Mouse (Mus musculus) liver, adult 2 months (tissue): ENCODE results near the gene Axin1. TPM values are rescaled to one million over a fixed set of nuclear protein-coding genes. Genes with fewer than 3 reads are reported as not detected.

Experiments
- DNase-seq: peaks from one replicate; pipeline ENCODE4 v3.0.0-alpha.2; 2011; ENCODE audit warnings: low read depth, low spot score; ENCODE audit errors: extremely low read depth
- H3K27ac ChIP-seq: fragments of 200-500 bp; replicated peaks from 2 replicates; pipeline ENCODE4 v1.5.1; 2012; ENCODE audit warnings: low read depth, mild to moderate bottlenecking, control low read depth, inconsistent platforms, low read length; ENCODE audit not compliant: insufficient read depth
- H3K27me3 ChIP-seq: fragments of 200-500 bp; 2 replicates; pipeline ENCODE4 v1.6.1; 2012; ENCODE audit warnings: mild to moderate bottlenecking, moderate library complexity, low read length, inconsistent platforms; ENCODE audit not compliant: control insufficient read depth, insufficient read depth
- H3K36me3 ChIP-seq: fragments of 200-500 bp; 2 replicates; pipeline ENCODE4 v1.6.1; 2012; ENCODE audit warnings: low read length, inconsistent platforms; ENCODE audit not compliant: control insufficient read depth, insufficient read depth
- H3K4me1 ChIP-seq: fragments of 200-500 bp; 2 replicates; pipeline ENCODE4 v1.6.1; 2011; ENCODE audit warnings: low read length; ENCODE audit not compliant: control insufficient read depth, insufficient read depth
- H3K4me3 ChIP-seq: fragments of 200-500 bp; 2 replicates; pipeline ENCODE4 v1.5.1; 2011; ENCODE audit warnings: low read depth, mild to moderate bottlenecking, control low read depth, low read length, moderate library complexity; ENCODE audit not compliant: insufficient read depth
- H3K79me2 ChIP-seq: fragments of 200-500 bp; 2 replicates; pipeline ENCODE4 v1.6.1; 2012; ENCODE audit warnings: inconsistent platforms, mild to moderate bottlenecking, low read length, moderate library complexity; ENCODE audit not compliant: control insufficient read depth, insufficient read depth
- H3K9ac ChIP-seq: fragments of 200-500 bp; 2 replicates; pipeline ENCODE4 v1.6.1; 2012; ENCODE audit warnings: low read depth, mild to moderate bottlenecking, control low read depth, inconsistent platforms, low read length
- CTCF ChIP-seq: fragments of 200-500 bp; IDR thresholded peaks from 2 replicates; pipeline ENCODE4 v1.5.1; 2011; ENCODE audit warnings: low read depth, low read length, control low read depth
- POLR2A ChIP-seq: fragments of 200-500 bp; IDR thresholded peaks from 2 replicates; pipeline ENCODE4 v1.6.1; 2011; ENCODE audit warnings: low read length, control low read depth; ENCODE audit not compliant: insufficient read depth; ENCODE audit errors: extremely low read depth
- WGBS: fragments of 180-500 bp; shearing (Covaris S2); methylation state at CpG from one replicate; pipeline ENCODE4 v1.1.7; 2018; 5-methylcytosine and 5-hydroxymethylcytosine counted together
- polyA plus RNA-seq: library from polyadenylated mRNA; depleted of rRNA; stranded (reverse); fragments of >200 nt; gene quantifications from 2 replicates; pipeline ENCODE4 v1.2.3, GENCODE M21; 2012
- total RNA-seq: library from RNA; depleted of rRNA; stranded (reverse); fragments of >200 nt; gene quantifications from 2 replicates; pipeline ENCODE4 v1.2.3, GENCODE M21; 2014

Axin1 gene
- total and polyA plus RNA-seq, 2 experiments, result 8.4 to 8.9 TPM

DNA sequence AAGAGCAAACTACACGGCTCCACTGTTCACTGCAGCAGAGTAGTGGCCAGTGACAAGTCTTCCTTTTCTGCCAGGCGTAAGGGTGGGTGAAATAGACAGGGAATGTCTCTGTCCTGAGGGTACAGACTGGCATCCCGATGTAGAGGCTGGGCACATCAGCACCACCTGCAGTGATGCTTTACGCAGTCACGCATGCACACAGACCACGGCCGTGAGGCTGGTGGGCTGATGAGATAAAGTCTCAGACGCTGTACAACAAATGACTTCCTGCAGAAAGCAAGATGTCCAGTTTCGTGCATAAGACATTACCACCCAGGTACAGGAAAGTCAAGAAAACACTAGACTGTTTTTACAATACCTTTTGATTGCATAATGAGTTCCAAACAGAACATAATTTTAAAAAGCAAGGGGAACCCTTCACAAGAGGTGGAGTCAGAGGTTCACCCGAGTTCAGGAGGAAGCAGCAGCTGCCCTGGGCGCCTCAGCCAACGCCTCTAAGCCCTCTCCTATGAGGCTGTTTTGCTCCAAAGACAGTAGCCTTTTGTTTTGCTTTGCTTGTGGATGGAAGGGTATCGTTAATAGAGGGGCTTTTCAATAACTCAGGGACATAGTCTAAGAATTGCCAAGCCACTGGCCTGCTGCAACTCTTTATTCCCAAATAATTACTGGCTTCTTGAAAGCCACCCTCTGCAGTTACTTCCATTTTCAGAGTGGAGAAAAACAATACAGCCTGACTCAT, 96.8 kb downstream of the Axin1 start:
- Histone ChIP-seq H3K4me1 (no peaks in the 10 kb centered on the region), H3K79me2 (peaks cover 17% of the 10 kb centered on the region; the same call in 1 of the 2 replicates), H3K9ac (no peak overlapping the region), H3K4me3 (no peak overlapping the region), H3K27me3 (no peaks in the 10 kb centered on the region), H3K36me3 (no peaks in the 10 kb centered on the region), H3K27ac (peak overlapping the region; percentile 8; the same call in 1 of the 2 replicates)
- no peak for DNase-seq
- TF ChIP-seq CTCF, result no peak
- no peak for TF ChIP-seq POLR2A
- 77% methylated on average over 13 of the region's 13 CpGs for WGBS

DNA sequence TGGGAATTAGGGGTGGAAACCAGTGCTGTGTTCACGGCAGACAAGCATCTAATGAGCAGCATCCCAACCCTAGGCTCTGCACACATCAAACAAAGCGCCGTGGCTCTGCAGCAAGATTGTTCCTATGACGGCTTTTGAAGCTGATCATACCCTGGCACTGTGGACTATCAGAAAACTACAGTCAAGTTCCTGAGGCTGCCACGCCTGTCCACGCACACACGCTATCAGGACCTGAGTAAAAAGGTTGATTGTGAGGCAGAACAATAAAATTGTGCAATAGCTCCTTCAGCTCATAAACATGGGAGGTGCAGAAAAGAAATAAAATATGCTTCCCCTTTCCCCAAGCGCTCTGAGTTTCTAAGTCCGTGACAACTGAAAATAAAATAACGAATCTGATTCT, 99.2 kb downstream of the Axin1 start:
- no peak for TF ChIP-seq CTCF
- TF ChIP-seq POLR2A, result no peak
- Histone ChIP-seq H3K27me3 (no peaks in the 10 kb centered on the region), H3K9ac (no peak overlapping the region), H3K4me1 (peaks cover 2% of the 10 kb centered on the region; the same call in 1 of the 2 replicates), H3K27ac (no peak overlapping the region), H3K4me3 (no peak overlapping the region), H3K79me2 (peaks cover 23% of the 10 kb centered on the region; the same call in 1 of the 2 replicates), H3K36me3 (no peaks in the 10 kb centered on the region)
- no peak for DNase-seq
- 87% methylated on average over 10 of the region's 10 CpGs for WGBS

DNA sequence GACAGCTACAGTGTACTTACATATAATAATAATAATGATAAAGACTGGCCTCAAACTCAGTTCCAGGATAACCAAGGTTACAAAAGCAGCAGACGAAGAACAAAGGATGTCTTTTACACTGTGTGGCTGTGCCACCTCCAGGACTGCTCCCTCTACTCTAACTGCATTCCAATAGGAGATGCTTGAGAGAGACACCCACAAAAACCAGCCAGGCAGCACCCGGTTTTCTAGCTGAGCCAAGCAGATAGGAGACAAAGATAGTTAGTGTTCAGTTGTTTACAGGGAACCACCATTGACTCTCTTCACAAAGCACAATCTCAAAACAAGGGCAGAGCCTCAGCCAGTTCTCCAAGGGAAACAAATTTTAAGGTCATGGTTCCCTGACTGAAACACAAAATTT, 101.1 kb downstream of the Axin1 start:
- WGBS, result 73% methylated on average over 2 of the region's 2 CpGs

GRCm38 (mm10) chr17:26240120-26240790, 101.8 kb downstream of the Axin1 start:
- 81% methylated on average over 6 of the region's 6 CpGs for WGBS
- Histone ChIP-seq H3K79me2 (peaks cover 16% of the 10 kb centered on the region; the same call in 1 of the 2 replicates), H3K4me1 (peaks cover 5% of the 10 kb centered on the region; the same call in 1 of the 2 replicates), H3K9ac (no peak overlapping the region), H3K27me3 (no peaks in the 10 kb centered on the region), H3K36me3 (no peaks in the 10 kb centered on the region), H3K4me3 (no peak overlapping the region), H3K27ac (no peak overlapping the region)
- TF ChIP-seq CTCF, result no peak
- TF ChIP-seq POLR2A, result no peak
- DNase-seq, result no peak

More for the DNA sequence above, 101.1 kb downstream of the Axin1 start:
- Histone ChIP-seq H3K36me3 (no peaks in the 10 kb centered on the region), H3K27me3 (no peaks in the 10 kb centered on the region), H3K79me2 (peaks cover 20% of the 10 kb centered on the region; the same call in 1 of the 2 replicates), H3K4me3 (no peak overlapping the region), H3K27ac (no peak overlapping the region), H3K4me1 (peaks cover 3% of the 10 kb centered on the region; the same call in 1 of the 2 replicates), H3K9ac (no peak overlapping the region)
- no peak for DNase-seq
- no peak for TF ChIP-seq POLR2A
- TF ChIP-seq CTCF, result no peak

GRCm38 (mm10) chr17:26240990-26241389, 102.5 kb downstream of the Axin1 start:
- TF ChIP-seq CTCF (no peak), POLR2A (no peak)
- H3K79me2 ChIP-seq, result peaks cover 16% of the 10 kb centered on the region; the same call in 1 of the 2 replicates
- no peak overlapping the region for H3K9ac ChIP-seq
- no peak overlapping the region for H3K27ac ChIP-seq
- WGBS, result 85% methylated on average over 6 of the region's 6 CpGs
- no peak overlapping the region for H3K4me3 ChIP-seq
- H3K36me3 ChIP-seq, result no peaks in the 10 kb centered on the region
- H3K27me3 ChIP-seq, result no peaks in the 10 kb centered on the region
- no peak for DNase-seq
- peaks cover 5% of the 10 kb centered on the region; the same call in 1 of the 2 replicates for H3K4me1 ChIP-seq
